Mouse (Mus musculus) ovary, postnatal 36 days (tissue): ENCODE results near the gene Tsc22d3.
A peak's percentile ranks its signal among the peaks of the same experiment; 100 is the strongest.
"Not testable (repeated sequence)": the region's sequence is repeated elsewhere in the genome, so short reads cannot be mapped to it uniquely, and the experiment has no call there.

Experiments used
- DNase-seq: peaks from one replicate; pipeline ENCODE4 v3.0.0; 2022; ENCODE audit warnings: low spot score, mixed read lengths

The Tsc22d3 gene

DNA sequence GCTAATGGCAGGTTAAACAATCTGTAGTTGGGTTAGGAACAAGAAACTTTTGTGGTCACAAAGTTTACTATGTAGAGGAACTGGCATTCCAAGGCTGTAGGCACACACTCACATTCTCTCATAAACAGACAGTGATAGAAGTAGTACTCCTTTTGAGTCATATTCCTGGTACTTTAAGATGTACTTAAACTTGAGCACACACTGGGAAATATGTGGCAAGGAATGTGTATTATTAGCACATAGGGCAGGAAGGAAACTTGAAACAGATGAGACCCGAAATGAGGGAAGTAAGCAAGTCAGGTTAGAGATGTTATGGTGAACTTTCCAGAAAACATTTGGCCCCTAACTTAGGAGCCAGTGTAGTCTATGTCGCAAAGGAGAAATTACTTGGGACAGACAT, 34.7 kb downstream of the Tsc22d3 start:
- DNase-seq: no peak

DNA sequence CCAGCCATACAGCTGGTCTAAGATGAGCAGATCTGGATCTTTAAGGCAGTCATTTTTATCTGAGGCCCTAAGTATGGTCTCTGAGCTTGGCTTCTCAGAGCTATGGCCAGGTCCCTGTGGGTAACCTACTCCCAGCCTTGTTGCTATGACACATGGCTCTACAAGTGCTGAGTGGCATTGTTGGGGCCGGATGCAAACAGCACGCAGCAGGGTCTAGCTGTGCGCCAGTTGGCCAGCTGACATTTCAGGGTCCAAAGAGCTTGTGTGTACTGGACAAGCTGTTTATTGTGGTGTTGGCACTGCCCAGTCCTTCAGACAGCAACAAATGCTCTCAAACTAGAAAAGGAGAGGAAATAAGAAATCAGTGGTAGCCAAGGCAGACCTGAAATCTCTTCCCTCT, 35.2 kb downstream of the Tsc22d3 start:
- no peak for DNase-seq

DNA sequence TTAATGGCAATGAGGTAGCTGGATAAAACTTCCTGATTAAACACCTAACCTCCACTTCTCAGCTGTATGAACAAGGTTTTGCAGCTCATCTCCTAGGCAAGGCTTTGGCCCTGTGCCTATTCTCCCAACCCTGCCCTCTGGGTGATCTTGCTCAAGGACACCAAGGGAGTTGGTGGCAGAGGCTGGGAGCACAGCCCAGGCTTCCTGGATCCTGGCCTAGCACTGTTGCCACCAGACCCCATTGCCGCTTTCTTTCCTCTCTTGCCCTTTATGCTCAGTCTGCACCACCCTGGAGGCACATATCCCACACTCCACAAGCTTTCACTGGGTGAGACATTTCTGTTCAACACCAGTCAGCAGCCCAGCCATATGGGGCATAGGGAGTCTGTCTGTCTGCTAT, 35.7 kb downstream of the Tsc22d3 start:
- DNase-seq: peak; percentile 53

DNA sequence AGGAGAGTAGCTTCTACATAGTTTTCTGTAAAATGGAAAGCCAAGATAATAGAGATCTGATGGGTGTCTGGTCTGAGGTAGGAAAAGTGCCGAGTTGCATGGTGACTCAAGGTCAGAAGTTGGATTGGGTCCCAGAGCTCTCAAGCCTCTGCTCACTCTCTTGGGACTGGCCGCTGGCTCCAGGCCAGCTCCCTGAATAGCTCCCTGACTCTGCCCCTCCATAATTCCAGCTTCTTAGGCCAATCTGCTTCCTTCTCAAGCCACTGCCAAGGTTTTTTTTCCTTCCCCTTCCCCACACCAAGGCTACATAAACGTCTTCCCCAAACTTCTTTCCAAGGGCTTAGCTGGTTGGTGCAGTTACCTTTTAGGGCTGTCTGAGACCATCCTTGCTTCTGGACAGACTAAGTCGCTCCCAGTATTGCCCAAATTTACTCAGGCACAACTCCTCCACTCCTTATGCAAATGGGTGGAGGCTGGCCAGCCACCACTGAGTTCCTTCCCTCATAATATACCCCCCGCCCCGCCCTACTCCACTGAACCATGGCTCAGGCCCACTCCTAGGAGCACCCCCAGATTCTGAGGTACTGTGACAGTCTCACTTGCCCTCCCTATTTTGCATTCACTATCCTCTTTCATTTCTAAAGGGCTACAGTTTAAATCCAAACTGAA, 42.1 kb downstream of the Tsc22d3 start:
- DNase-seq: peak; percentile 71

DNA sequence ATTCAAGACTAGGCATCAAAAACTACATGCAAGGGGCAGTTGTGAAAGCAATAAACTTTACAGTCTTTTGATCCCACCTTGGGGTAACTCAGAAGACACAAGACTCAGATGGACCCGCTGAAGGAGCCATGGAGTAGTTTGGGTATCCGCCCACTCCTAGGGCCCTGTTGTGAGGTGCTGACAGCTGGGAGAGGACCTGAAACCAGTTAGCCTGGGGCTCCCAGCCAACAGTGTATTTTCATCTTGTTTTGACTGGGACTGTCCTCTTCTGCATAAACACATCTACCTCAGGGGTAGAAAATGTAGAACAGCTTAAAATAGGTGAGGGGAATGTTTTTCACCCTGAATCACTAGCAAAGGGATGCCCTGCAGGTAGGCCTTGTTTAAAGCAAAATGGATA, 44.5 kb downstream of the Tsc22d3 start:
- no peak for DNase-seq

DNA sequence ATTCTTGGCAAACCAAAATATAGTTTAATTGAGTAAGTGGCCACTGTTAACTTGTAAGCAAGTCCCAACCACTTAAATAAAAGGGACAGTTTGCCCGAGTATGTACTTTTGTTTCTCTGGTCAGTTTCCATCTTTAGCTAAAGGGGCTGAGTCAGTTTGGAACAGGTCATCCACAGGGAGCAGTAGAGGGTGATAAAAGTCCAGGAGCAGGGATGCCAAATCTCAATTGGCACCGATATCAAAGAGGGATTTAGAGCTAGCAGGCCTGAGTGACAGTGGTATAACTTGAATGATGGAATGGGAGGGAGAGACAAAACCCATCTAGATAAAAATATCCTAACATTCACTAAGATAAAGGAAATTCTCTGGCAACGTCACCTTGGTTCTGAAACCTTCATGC, 45.0 kb downstream of the Tsc22d3 start:
- no peak for DNase-seq

DNA sequence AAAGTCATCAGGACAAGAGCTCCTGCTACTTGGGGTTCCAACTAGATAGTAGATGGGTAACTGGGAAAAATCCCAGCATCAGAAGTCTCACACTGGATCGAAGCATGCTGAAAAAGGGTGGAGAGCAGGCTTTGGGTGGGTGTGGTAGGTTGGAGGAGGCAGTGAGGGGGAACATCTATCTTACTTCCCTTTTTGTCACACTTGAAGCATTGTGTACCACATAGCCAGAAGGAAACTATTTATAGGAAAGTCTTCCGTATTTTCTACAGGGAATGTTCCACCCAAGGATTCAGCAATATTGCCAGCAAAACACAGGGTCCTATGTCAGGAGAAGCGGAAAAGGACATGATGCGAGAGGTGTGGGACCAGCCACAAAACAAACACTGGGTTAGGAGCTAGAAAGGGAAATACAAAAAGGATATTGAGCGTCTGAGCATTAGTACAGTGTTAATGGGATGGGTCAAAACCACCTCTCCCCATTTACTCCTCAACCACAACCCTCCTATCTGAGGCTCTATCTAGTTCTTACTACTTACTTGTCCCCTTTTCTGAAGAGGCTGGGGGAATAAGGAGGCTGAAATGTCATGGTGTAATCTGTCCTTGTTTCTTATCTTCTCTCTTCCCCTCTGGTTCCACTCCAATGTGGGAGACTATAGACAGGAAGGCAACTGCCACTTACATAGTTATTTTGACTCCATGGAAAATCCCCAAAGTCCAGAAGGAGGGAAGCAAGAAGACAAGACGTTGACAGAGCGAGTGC, 52.6 kb downstream of the Tsc22d3 start:
- DNase-seq: no peak

- no peak for DNase-seq
Observed at GRCm38 (mm10) chrX:140544737-140545136, 55.7 kb downstream of the Tsc22d3 start.

- DNase-seq: peak; percentile 67
Observed at GRCm38 (mm10) chrX:140542938-140543673, 57.4 kb downstream of the Tsc22d3 start.

GRCm38 (mm10) chrX:140542474-140542845, 58.0 kb downstream of the Tsc22d3 start:
- DNase-seq: peak; percentile 57

GRCm38 (mm10) chrX:140541711-140542473, 58.6 kb downstream of the Tsc22d3 start:
- DNase-seq: no peak

DNA sequence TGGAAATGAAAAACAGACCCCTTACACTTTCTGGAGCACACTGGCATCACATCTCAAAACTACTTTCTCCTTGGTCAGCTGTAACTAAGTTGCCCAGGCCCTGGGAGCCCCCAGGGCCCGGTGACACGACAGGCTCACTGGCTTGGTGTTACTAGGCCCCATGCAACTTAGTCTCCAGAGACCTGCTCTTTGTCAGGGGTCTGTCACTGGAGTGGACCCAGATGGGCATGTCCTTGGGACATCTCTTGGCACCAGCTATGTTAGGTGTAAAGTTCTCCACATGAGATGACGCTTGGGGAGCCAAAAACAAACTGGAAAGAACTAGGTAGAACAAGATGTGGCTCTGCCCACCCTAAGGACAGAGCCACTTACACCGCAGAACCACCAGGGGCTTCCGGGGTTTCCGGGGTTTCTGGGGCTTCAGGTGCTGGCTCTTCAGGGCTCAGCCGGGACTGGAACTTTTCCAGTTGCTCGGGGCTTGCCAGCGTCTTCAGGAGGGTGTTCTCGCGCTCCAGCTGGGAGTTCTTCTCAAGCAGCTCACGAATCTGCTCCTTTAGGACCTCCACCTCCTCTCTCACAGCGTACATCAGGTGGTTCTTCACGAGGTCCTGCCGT, 59.9 kb downstream of the Tsc22d3 start:
- DNase-seq: no peak

DNA sequence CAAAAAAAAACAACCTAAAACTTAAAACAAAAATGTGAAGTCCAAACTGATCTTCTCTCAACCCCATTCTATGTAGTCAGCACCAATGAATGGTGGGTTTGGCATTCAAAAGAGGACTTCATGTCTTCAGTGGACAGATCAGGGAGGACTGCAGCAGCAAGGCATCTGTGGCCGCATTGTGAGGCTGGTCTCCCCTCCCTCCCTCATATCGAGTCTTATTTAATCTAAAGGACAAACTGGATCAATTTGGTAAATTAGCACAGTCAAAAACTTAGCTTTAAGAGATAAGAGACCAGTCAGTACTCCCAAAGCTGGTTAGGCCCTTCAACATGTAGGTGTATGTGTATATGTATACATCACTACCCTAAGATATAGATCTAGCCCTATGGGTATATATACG, 60.6 kb downstream of the Tsc22d3 start:
- DNase-seq: not testable (repeated sequence)

DNA sequence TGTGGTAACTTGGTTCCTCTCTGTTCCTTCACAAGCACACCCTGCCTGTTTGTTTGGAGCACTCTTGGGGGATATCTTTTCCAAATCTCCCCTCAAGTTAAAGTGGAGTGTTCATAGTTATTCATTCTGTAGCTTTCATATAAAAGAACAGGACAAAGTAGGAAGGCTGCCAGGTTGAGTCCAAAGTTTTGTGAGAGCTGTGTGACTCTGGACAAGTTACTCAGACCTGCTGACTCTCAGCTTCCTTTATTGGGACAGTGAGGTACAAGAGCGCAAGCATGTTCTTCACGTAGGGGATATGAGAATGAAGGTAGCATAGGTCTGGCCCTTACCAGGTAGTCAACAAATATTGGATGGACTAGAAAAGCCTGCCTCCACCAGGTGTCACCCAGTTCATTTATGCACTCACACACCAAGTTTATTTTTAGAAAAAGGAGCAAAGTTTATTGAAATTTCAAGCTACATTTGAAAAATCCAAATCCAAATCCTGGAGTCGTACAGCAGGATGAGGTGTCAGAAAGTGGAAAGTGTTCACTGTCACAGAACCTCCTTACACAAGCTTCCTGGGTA, 61.3 kb downstream of the Tsc22d3 start:
- DNase-seq: no peak

DNA sequence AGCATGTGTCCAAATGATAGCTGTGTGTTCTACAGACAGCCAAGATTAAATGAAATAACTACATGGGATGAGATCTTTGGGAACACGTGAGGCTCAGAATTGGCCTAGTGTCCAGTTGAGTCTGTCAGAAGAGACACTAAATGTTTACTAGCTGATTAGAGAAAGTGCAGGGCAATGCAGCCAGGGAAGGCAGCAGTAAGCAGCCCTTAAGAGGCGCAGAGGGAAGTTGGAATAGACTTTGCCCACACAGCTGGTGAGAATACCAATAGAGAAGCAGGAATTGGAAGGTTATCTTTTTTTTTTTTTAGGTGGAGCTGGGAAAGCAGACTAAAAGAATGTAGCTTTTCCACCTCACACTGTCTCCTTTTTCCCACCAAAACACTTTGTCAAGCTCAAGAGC, 61.8 kb downstream of the Tsc22d3 start:
- DNase-seq: no peak

DNA sequence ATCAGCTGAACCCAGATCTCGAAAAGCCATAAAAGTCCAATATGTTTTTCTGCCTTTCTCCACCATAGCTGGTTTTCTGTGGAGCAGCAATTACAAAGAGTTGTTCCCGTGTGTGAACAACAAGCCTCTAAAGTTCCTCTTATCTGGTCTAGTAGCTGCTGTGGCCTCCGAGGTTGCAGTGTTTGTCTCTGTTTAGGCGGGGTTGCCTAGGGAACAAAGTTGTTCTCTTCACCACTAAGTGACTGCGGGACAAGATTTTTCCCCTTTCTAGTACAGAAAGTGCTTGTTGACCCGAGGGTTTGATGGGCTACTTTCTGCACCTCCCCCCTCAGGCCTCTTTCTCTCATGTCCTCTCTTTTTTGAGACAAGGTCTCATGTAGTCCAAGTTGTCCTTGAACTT, 62.8 kb downstream of the Tsc22d3 start:
- no peak for DNase-seq

DNA sequence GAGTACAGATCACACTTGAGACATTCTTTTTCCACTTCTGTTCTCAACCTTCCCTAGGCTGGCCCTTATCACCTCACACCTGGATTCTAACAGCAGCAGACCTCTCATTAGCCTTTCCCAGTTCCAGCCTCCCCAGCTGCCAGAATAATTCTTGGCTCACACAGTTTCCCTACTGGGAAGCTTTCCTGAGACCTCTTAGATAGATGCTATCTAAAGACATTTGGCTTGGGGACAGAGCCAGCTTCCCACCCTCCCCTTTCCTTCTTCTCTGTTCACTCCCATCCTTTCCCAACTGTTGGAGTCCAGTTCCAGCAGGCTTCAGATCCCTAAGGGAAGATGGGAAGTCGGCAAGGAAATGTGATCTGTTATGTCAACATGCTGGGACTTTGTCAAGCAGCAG, 65.0 kb downstream of the Tsc22d3 start:
- no peak for DNase-seq

DNA sequence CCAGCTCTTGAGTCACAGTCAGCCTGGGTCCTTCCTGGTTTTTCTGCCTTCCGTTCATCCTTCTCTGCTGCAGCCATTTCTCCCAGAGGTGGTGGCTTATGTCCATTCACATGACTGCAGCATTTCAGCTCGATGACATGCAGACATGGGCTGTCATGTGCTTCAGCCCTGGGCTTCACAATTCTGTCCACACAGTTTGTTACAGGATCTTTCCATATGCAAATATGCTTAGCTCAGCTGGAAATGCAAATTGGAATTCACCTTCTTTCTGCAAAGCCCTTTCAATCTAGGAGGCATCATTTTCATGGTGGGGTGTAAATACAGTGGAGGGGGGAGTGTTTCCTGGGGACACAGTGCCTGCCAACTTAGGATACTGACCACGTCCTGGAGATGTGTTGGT, 66.2 kb downstream of the Tsc22d3 start:
- no peak for DNase-seq

DNA sequence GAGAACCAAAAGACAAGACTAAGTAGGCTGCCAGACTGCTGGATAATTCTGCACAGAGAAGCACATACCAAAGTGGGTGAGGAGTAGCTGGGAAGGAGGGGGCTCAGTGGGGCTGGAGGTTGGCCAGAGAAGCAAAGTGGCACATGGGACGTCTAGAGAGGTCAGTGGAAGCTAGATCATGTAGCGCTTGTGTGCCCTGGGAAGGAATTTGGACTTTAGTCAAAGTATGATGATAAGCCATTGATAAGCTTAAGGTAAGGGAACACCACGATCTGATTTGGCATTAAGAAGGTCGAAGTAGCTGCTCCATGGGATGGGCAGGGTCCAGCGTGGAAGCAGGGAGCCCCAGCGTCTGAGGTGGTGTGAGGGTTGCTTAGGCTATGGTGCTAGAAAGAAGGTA, 68.1 kb downstream of the Tsc22d3 start:
- DNase-seq: no peak

GRCm38 (mm10) chrX:140531356-140531755, 69.1 kb downstream of the Tsc22d3 start:
- no peak for DNase-seq

GRCm38 (mm10) chrX:140530632-140531031, 69.8 kb downstream of the Tsc22d3 start:
- no peak for DNase-seq
